Mouse (Mus musculus) frontal cortex, postnatal 36 days (tissue): ENCODE measurements around the gene Cep152.

Source experiments
- DNase-seq, 2 experiments: peaks; one replicate each; pipeline ENCODE4 v3.0.0; 2022; ENCODE audit warnings: low spot score in 2 of 2

Gene Cep152

GRCm38 (mm10) chr2:125624837-125625351 is at the start of gene Cep152:
TSS of gene Cep152 (minus strand) at chr2:125625113.
- DNase-seq, result peak; percentile 96 to 97

GRCm38 (mm10) chr2:125672957-125673631 is 48.2 kb upstream of the Cep152 start, which contains the start of gene Eid1:
TSS of gene Eid1 (plus strand) at chr2:125673095.
- DNase-seq, result peak; percentile 68 to 81

GRCm38 (mm10) chr2:125672568-125672956 is 47.6 kb upstream of the Cep152 start:
- DNase-seq, result peak; percentile 40 to 52

GRCm38 (mm10) chr2:125670846-125671245 is 45.9 kb upstream of the Cep152 start:
- no peak for DNase-seq

- DNase-seq, result no peak
These were observed 42.8 kb upstream of the Cep152 start for GRCm38 (mm10) chr2:125667721-125668120.

- DNase-seq, result no peak
These were observed 42.3 kb upstream of the Cep152 start for GRCm38 (mm10) chr2:125667184-125667583.

GRCm38 (mm10) chr2:125666668-125667067 is 41.8 kb upstream of the Cep152 start:
- DNase-seq, result no peak

- DNase-seq, result no peak
These were observed 41.0 kb upstream of the Cep152 start for GRCm38 (mm10) chr2:125665909-125666308.

- DNase-seq, result no peak
These were observed 40.3 kb upstream of the Cep152 start for GRCm38 (mm10) chr2:125665213-125665612.

- DNase-seq, result no peak
These were observed 37.6 kb upstream of the Cep152 start for GRCm38 (mm10) chr2:125662517-125662916.

- no peak for DNase-seq
These were observed 36.2 kb upstream of the Cep152 start for GRCm38 (mm10) chr2:125661156-125661555.

GRCm38 (mm10) chr2:125660537-125661130 is 35.7 kb upstream of the Cep152 start:
- DNase-seq, result no peak

GRCm38 (mm10) chr2:125659823-125660536 is 35.1 kb upstream of the Cep152 start:
- peak; percentile 51 to 69 for DNase-seq

- no peak for DNase-seq
These were observed 30.5 kb upstream of the Cep152 start for GRCm38 (mm10) chr2:125655391-125655790.

- DNase-seq, result no peak
These were observed 28.4 kb upstream of the Cep152 start for GRCm38 (mm10) chr2:125653286-125653685.

GRCm38 (mm10) chr2:125651563-125651962 is 26.6 kb upstream of the Cep152 start:
- DNase-seq, result no peak

GRCm38 (mm10) chr2:125650742-125651352 is 25.9 kb upstream of the Cep152 start:
- DNase-seq, result no peak

- no peak for DNase-seq
These were observed 25.1 kb upstream of the Cep152 start for GRCm38 (mm10) chr2:125650038-125650437.

GRCm38 (mm10) chr2:125644912-125645311 is 20.0 kb upstream of the Cep152 start:
- no peak for DNase-seq

- no peak for DNase-seq
These were observed 12.4 kb upstream of the Cep152 start for GRCm38 (mm10) chr2:125637331-125637730.

GRCm38 (mm10) chr2:125630010-125630409 is 5.1 kb upstream of the Cep152 start:
- DNase-seq, result no peak

- DNase-seq, result no peak
These were observed 3.6 kb upstream of the Cep152 start for GRCm38 (mm10) chr2:125628487-125628886.
